Mouse (Mus musculus) heart, embryonic 16.5 days (tissue): ENCODE results near the gene Gucd1. TPM values are rescaled to one million over a fixed set of nuclear protein-coding genes. Genes with fewer than 3 reads are reported as not detected.

Experiments
- ATAC-seq: fragments of 200-750 bp; cut with Nextera tagmentation; replicated peaks from 2 replicates; pipeline ENCODE4 v1.8.0; 2017; ENCODE audit warnings: moderate number of reproducible peaks; ENCODE audit not compliant: insufficient read depth, low FRiP score; ENCODE audit errors: extremely low read depth
- H3K27ac ChIP-seq: fragments of 300-500 bp; sonication (generic); 2 replicates; pipeline ENCODE4 v1.5.1; 2014; ENCODE audit warnings: mild to moderate bottlenecking, low read length, control low read depth, moderate library complexity
- H3K27me3 ChIP-seq: fragments of 300-500 bp; sonication (generic); 2 replicates; pipeline ENCODE4 v1.6.1; 2014; ENCODE audit warnings: low read length, mixed read lengths; ENCODE audit not compliant: control insufficient read depth, insufficient read depth
- H3K36me3 ChIP-seq: fragments of 300-500 bp; sonication (generic); 2 replicates; pipeline ENCODE4 v1.6.1; 2014; ENCODE audit not compliant: control insufficient read depth, insufficient read depth
- H3K4me1 ChIP-seq: fragments of 300-500 bp; sonication (generic); 2 replicates; pipeline ENCODE4 v1.6.1; 2014; ENCODE audit warnings: low read length, mixed read lengths; ENCODE audit not compliant: control insufficient read depth, insufficient read depth
- H3K4me2 ChIP-seq: fragments of 300-500 bp; sonication (generic); 2 replicates; pipeline ENCODE4 v1.6.1; 2014; ENCODE audit warnings: low read depth, mild to moderate bottlenecking, control low read depth, low read length
- H3K4me3 ChIP-seq: fragments of 300-500 bp; sonication (generic); 2 replicates; pipeline ENCODE4 v1.5.1; 2014; ENCODE audit warnings: mild to moderate bottlenecking, control low read depth, low read length
- H3K9ac ChIP-seq: fragments of 300-500 bp; sonication (generic); 2 replicates; pipeline ENCODE4 v1.6.1; 2014; ENCODE audit warnings: low read length, control low read depth
- H3K9me3 ChIP-seq: fragments of 300-500 bp; sonication (generic); replicated peaks from 2 replicates; pipeline ENCODE4 v1.6.1; 2016; ENCODE audit warnings: low read length; ENCODE audit not compliant: control insufficient read depth
- WGBS: fragments of 180-500 bp; shearing (Covaris S2); extraction: QIAGEN DNeasy Blood & Tissue Kit; methylation state at CpG from one replicate; pipeline ENCODE4 v1.1.7; 2014; 5-methylcytosine and 5-hydroxymethylcytosine counted together
- polyA plus RNA-seq: library from polyadenylated mRNA; unstranded; fragments of >200 nt; fragmentation: Nextera tagmentation; extraction: Ambion mirVana; gene quantifications from 2 replicates; pipeline ENCODE4 v1.2.1, GENCODE M21; 2015

The Gucd1 gene
- polyA plus RNA-seq, 1 experiment from 2014 or later, result 26.9 TPM

GRCm38 (mm10) chr10:75304049-75304405 lies 213.7 kb downstream of the Gucd1 start:
- Histone ChIP-seq H3K9me3 (no peaks in the 10 kb centered on the region), H3K27me3 (no peaks in the 10 kb centered on the region), H3K36me3 (peaks cover 20% of the 10 kb centered on the region), H3K9ac (no peak overlapping the region), H3K4me2 (no peak overlapping the region), H3K27ac (peak overlapping the region; percentile 74), H3K4me3 (no peak overlapping the region), H3K4me1 (peaks cover 25% of the 10 kb centered on the region)
- peak; percentile 8; the same call in 1 of the 2 replicates for ATAC-seq
- 74% methylated on average over 5 of the region's 5 CpGs for WGBS

GRCm38 (mm10) chr10:75303324-75304048 lies 214.3 kb downstream of the Gucd1 start:
- no peak overlapping the region for H3K4me3 ChIP-seq
- peaks cover 16% of the 10 kb centered on the region for H3K36me3 ChIP-seq
- no peaks in the 10 kb centered on the region for H3K27me3 ChIP-seq
- WGBS, result 61% methylated on average over 8 of the region's 8 CpGs
- H3K4me1 ChIP-seq, result peaks cover 25% of the 10 kb centered on the region
- no peak overlapping the region for H3K9ac ChIP-seq
- H3K27ac ChIP-seq, result peak overlapping the region; percentile 74
- no peak overlapping the region for H3K4me2 ChIP-seq
- no peak for ATAC-seq
- H3K9me3 ChIP-seq, result no peaks in the 10 kb centered on the region

- Histone ChIP-seq H3K9ac (no peak overlapping the region), H3K36me3 (peaks cover 8% of the 10 kb centered on the region), H3K4me3 (no peak overlapping the region), H3K4me1 (peaks cover 25% of the 10 kb centered on the region), H3K27me3 (no peaks in the 10 kb centered on the region), H3K4me2 (no peak overlapping the region), H3K27ac (peak overlapping the region; percentile 16; the same call in 1 of the 2 replicates), H3K9me3 (no peaks in the 10 kb centered on the region)
- no peak for ATAC-seq
- WGBS, result 80% methylated on average over 4 of the region's 4 CpGs
Observed at GRCm38 (mm10) chr10:75302536-75302935, 215.2 kb downstream of the Gucd1 start.

GRCm38 (mm10) chr10:75301937-75302336 lies 215.8 kb downstream of the Gucd1 start:
- no peak overlapping the region for H3K27ac ChIP-seq
- H3K4me1 ChIP-seq, result peaks cover 25% of the 10 kb centered on the region
- no peaks in the 10 kb centered on the region for H3K27me3 ChIP-seq
- H3K4me2 ChIP-seq, result no peak overlapping the region
- WGBS, result 69% methylated on average over 4 of the region's 4 CpGs
- H3K9me3 ChIP-seq, result no peaks in the 10 kb centered on the region
- peaks cover 2% of the 10 kb centered on the region for H3K36me3 ChIP-seq
- H3K9ac ChIP-seq, result no peak overlapping the region
- ATAC-seq, result no peak
- H3K4me3 ChIP-seq, result no peak overlapping the region

- H3K27me3 ChIP-seq, result no peaks in the 10 kb centered on the region
- 84% methylated on average over 12 of the region's 12 CpGs for WGBS
- no peaks in the 10 kb centered on the region for H3K9me3 ChIP-seq
- no peak overlapping the region for H3K4me3 ChIP-seq
- no peak for ATAC-seq
- H3K9ac ChIP-seq, result no peak overlapping the region
- no peak overlapping the region for H3K4me2 ChIP-seq
- H3K36me3 ChIP-seq, result no peaks in the 10 kb centered on the region; the same call in none of the 2 replicates
- peaks cover 25% of the 10 kb centered on the region for H3K4me1 ChIP-seq
- no peak overlapping the region for H3K27ac ChIP-seq
Observed at GRCm38 (mm10) chr10:75301195-75301806, 216.5 kb downstream of the Gucd1 start.

Other genes with a start within 250 kb of the Gucd1 start
- 8.0 and 8.7 TPM in 2 replicates for gene Adora2a, start 201.1 kb downstream of the Gucd1 start, polyA plus RNA-seq
- gene Upb1, start 116.9 kb downstream of the Gucd1 start, polyA plus RNA-seq, result 0.87 and 0.91 TPM in 2 replicates
- 90.4 and 90.5 TPM in 2 replicates for gene Snrpd3, start 421 bp downstream of the Gucd1 start, polyA plus RNA-seq
- gene Lrrc75b, start 42.4 kb upstream of the Gucd1 start, polyA plus RNA-seq, result 1.5 and 2.7 TPM in 2 replicates
- gene Ggt1, start 43.6 kb upstream of the Gucd1 start, polyA plus RNA-seq, result 0.89 and 2.4 TPM in 2 replicates
- gene Ggt5, start 71.4 kb upstream of the Gucd1 start, polyA plus RNA-seq, result 9.7 and 11.3 TPM in 2 replicates
- 12.4 and 13.3 TPM in 2 replicates for gene Susd2, start 126.0 kb upstream of the Gucd1 start, polyA plus RNA-seq
- gene Cabin1, start 246.4 kb upstream of the Gucd1 start, polyA plus RNA-seq, result 23.7 and 27.5 TPM in 2 replicates